Mouse (Mus musculus): Measurements from ENCODE around the gene Nrxn1. TPM values are rescaled to one million over a fixed set of nuclear protein-coding genes. Genes with fewer than 3 reads are reported as not detected.

Gene Nrxn1
- polyA plus RNA-seq, 1 experiment from 2014 or later = 1.9 TPM

- Histone ChIP-seq H3K9me3 (ENCODE audit: control insufficient read depth, low read length) (no peaks in the 10 kb centered on the region), H3K27ac (replicated peaks) (no peak overlapping the region), H3K4me3 (ENCODE audit: low read depth, low read length) (no peak overlapping the region), H3K36me3 (ENCODE audit: control insufficient read depth, insufficient read depth, low read length) (no peaks in the 10 kb centered on the region), H3K27me3 (ENCODE audit: control insufficient read depth, insufficient read depth, low read length) (no peaks in the 10 kb centered on the region), H3K4me1 (replicated peaks; ENCODE audit: control insufficient read depth, insufficient read depth) (no peaks in the 10 kb centered on the region), H3K4me2 (replicated peaks; ENCODE audit: low read depth) (no peak overlapping the region), H3K9ac (ENCODE audit: low read length) (no peak overlapping the region)
- TF ChIP-seq CTCF (IDR thresholded peaks at IDR 0.05; ENCODE audit: low read depth) (no peak), EP300 (optimal IDR thresholded peaks at IDR 0.05) (no peak)
- no peak for ATAC-seq (ENCODE audit: low FRiP score, low TSS enrichment)
- no peak for DNase-seq (ENCODE audit: low spot score)
Measured at GRCm38 (mm10) chr17:90684172-90684571, 408.7 kb downstream of the Nrxn1 start.

GRCm38 (mm10) chr17:90681019-90681418, 411.9 kb downstream of the Nrxn1 start:
- 68% methylated on average over 1 of the region's 1 CpGs for WGBS
- ATAC-seq (ENCODE audit: low FRiP score, low TSS enrichment) (no peak), DNase-seq (ENCODE audit: low spot score) (no peak)
- Histone ChIP-seq H3K9ac (ENCODE audit: low read length) (no peak overlapping the region), H3K9me3 (ENCODE audit: control insufficient read depth, low read length) (no peaks in the 10 kb centered on the region), H3K27me3 (ENCODE audit: control insufficient read depth, insufficient read depth, low read length) (no peaks in the 10 kb centered on the region), H3K27ac (replicated peaks) (no peak overlapping the region), H3K36me3 (ENCODE audit: control insufficient read depth, insufficient read depth, low read length) (no peaks in the 10 kb centered on the region), H3K4me1 (replicated peaks; ENCODE audit: control insufficient read depth, insufficient read depth) (no peaks in the 10 kb centered on the region), H3K4me2 (replicated peaks; ENCODE audit: low read depth) (no peak overlapping the region), H3K4me3 (ENCODE audit: low read depth, low read length) (no peak overlapping the region)
- no peak for TF ChIP-seq CTCF (IDR thresholded peaks at IDR 0.05; ENCODE audit: low read depth)
- no peak for TF ChIP-seq EP300 (optimal IDR thresholded peaks at IDR 0.05)

- H3K9me3 ChIP-seq (ENCODE audit: control insufficient read depth, low read length) = no peaks in the 10 kb centered on the region
- ATAC-seq (ENCODE audit: low FRiP score, low TSS enrichment) (no peak), DNase-seq (ENCODE audit: low spot score) (no peak)
- H3K27me3 ChIP-seq (ENCODE audit: control insufficient read depth, insufficient read depth, low read length) = no peaks in the 10 kb centered on the region
- H3K36me3 ChIP-seq (ENCODE audit: control insufficient read depth, insufficient read depth, low read length) = no peaks in the 10 kb centered on the region
- no peak overlapping the region for H3K27ac ChIP-seq (replicated peaks)
- H3K4me2 ChIP-seq (replicated peaks; ENCODE audit: low read depth) = no peak overlapping the region
- no peak for TF ChIP-seq EP300 (optimal IDR thresholded peaks at IDR 0.05)
- 43% methylated on average over 2 of the region's 2 CpGs for WGBS
- no peak overlapping the region for H3K4me3 ChIP-seq (ENCODE audit: low read depth, low read length)
- H3K9ac ChIP-seq (ENCODE audit: low read length) = no peak overlapping the region
- no peaks in the 10 kb centered on the region for H3K4me1 ChIP-seq (replicated peaks; ENCODE audit: control insufficient read depth, insufficient read depth)
Measured at GRCm38 (mm10) chr17:90676676-90677075, 416.2 kb downstream of the Nrxn1 start.

- H3K4me2 ChIP-seq (replicated peaks; ENCODE audit: low read depth) = no peak overlapping the region
- ATAC-seq (ENCODE audit: low FRiP score, low TSS enrichment) = no peak
- no peak overlapping the region for H3K9ac ChIP-seq (ENCODE audit: low read length)
- H3K36me3 ChIP-seq (ENCODE audit: control insufficient read depth, insufficient read depth, low read length) = no peaks in the 10 kb centered on the region
- 80% methylated on average over 2 of the region's 2 CpGs for WGBS
- H3K9me3 ChIP-seq (ENCODE audit: control insufficient read depth, low read length) = no peaks in the 10 kb centered on the region
- H3K27ac ChIP-seq (replicated peaks) = no peak overlapping the region
- no peak for DNase-seq (ENCODE audit: low spot score)
- no peak for TF ChIP-seq EP300 (optimal IDR thresholded peaks at IDR 0.05)
- TF ChIP-seq CTCF (IDR thresholded peaks at IDR 0.05; ENCODE audit: low read depth) = no peak
- no peaks in the 10 kb centered on the region for H3K4me1 ChIP-seq (replicated peaks; ENCODE audit: control insufficient read depth, insufficient read depth)
- no peak overlapping the region for H3K4me3 ChIP-seq (ENCODE audit: low read depth, low read length)
- H3K27me3 ChIP-seq (ENCODE audit: control insufficient read depth, insufficient read depth, low read length) = no peaks in the 10 kb centered on the region
Measured at GRCm38 (mm10) chr17:90662318-90662717, 430.6 kb downstream of the Nrxn1 start.

- H3K36me3 ChIP-seq (ENCODE audit: control insufficient read depth, insufficient read depth, low read length) = no peaks in the 10 kb centered on the region
- H3K9me3 ChIP-seq (ENCODE audit: control insufficient read depth, low read length) = no peaks in the 10 kb centered on the region
- H3K4me2 ChIP-seq (replicated peaks; ENCODE audit: low read depth) = no peak overlapping the region
- DNase-seq (ENCODE audit: low spot score) = no peak
- H3K4me1 ChIP-seq (replicated peaks; ENCODE audit: control insufficient read depth, insufficient read depth) = no peaks in the 10 kb centered on the region
- TF ChIP-seq EP300 (optimal IDR thresholded peaks at IDR 0.05) (no peak), CTCF (IDR thresholded peaks at IDR 0.05; ENCODE audit: low read depth) (no peak)
- no peak overlapping the region for H3K4me3 ChIP-seq (ENCODE audit: low read depth, low read length)
- WGBS = 55% methylated on average over 1 of the region's 1 CpGs
- no peak overlapping the region for H3K27ac ChIP-seq (replicated peaks)
- no peaks in the 10 kb centered on the region for H3K27me3 ChIP-seq (ENCODE audit: control insufficient read depth, insufficient read depth, low read length)
- no peak for ATAC-seq (ENCODE audit: low FRiP score, low TSS enrichment)
- no peak overlapping the region for H3K9ac ChIP-seq (ENCODE audit: low read length)
Measured at GRCm38 (mm10) chr17:90654506-90654905, 438.4 kb downstream of the Nrxn1 start.

- Histone ChIP-seq H3K27me3 (ENCODE audit: control insufficient read depth, insufficient read depth, low read length) (no peaks in the 10 kb centered on the region), H3K4me2 (replicated peaks; ENCODE audit: low read depth) (no peak overlapping the region), H3K36me3 (ENCODE audit: control insufficient read depth, insufficient read depth, low read length) (no peaks in the 10 kb centered on the region), H3K4me1 (replicated peaks; ENCODE audit: control insufficient read depth, insufficient read depth) (no peaks in the 10 kb centered on the region), H3K9me3 (ENCODE audit: control insufficient read depth, low read length) (no peaks in the 10 kb centered on the region), H3K4me3 (ENCODE audit: low read depth, low read length) (no peak overlapping the region), H3K9ac (ENCODE audit: low read length) (no peak overlapping the region), H3K27ac (replicated peaks) (no peak overlapping the region)
- no peak for ATAC-seq (ENCODE audit: low FRiP score, low TSS enrichment)
- no peak for TF ChIP-seq CTCF (IDR thresholded peaks at IDR 0.05; ENCODE audit: low read depth)
- no peak for TF ChIP-seq EP300 (optimal IDR thresholded peaks at IDR 0.05)
- no peak for DNase-seq (ENCODE audit: low spot score)
- 45% methylated on average over 2 of the region's 2 CpGs for WGBS
Measured at GRCm38 (mm10) chr17:90653347-90653746, 439.5 kb downstream of the Nrxn1 start.
